Mouse (Mus musculus) midbrain, postnatal 0 days (tissue): ENCODE measurements around the gene P4ha1. TPM values are rescaled to one million over a fixed set of nuclear protein-coding genes. Genes with fewer than 3 reads are reported as not detected.

Source experiments
- ATAC-seq: fragments of 200-750 bp; cut with Nextera tagmentation; 2 replicates; pipeline ENCODE4 v1.8.0; 2017; ENCODE audit warnings: moderate number of reproducible peaks, mild to moderate bottlenecking, moderate TSS enrichment, moderate library complexity; ENCODE audit not compliant: low FRiP score
- DNase-seq: peaks from one replicate; pipeline ENCODE4 v3.0.0-alpha.2; 2015; ENCODE audit warnings: low spot score
- H3K27ac ChIP-seq: fragments of 300-500 bp; sonication (generic); 2 replicates; pipeline ENCODE4 v1.5.1; 2014; ENCODE audit warnings: low read depth, mild to moderate bottlenecking, low read length, mixed read lengths
- H3K27me3 ChIP-seq: fragments of 300-500 bp; sonication (generic); 2 replicates; pipeline ENCODE4 v1.6.1; 2014; ENCODE audit warnings: low read length, control low read depth, mixed read lengths; ENCODE audit not compliant: insufficient read depth
- H3K36me3 ChIP-seq: fragments of 300-500 bp; sonication (generic); 2 replicates; pipeline ENCODE4 v1.6.1; 2014; ENCODE audit warnings: low read length, control low read depth, mixed read lengths; ENCODE audit not compliant: insufficient read depth
- H3K4me1 ChIP-seq: fragments of 300-500 bp; sonication (generic); 2 replicates; pipeline ENCODE4 v1.6.1; 2014; ENCODE audit warnings: mild to moderate bottlenecking, control low read depth, antibody characterized with exemption, low read length, mixed read lengths; ENCODE audit not compliant: insufficient read depth
- H3K4me2 ChIP-seq: fragments of 300-500 bp; sonication (generic); 2 replicates; pipeline ENCODE4 v1.6.1; 2014; ENCODE audit warnings: low read depth, mild to moderate bottlenecking, low read length, mixed read lengths; ENCODE audit not compliant: poor library complexity, severe bottlenecking
- H3K4me3 ChIP-seq: fragments of 300-500 bp; sonication (generic); 2 replicates; pipeline ENCODE4 v1.5.1; 2014; ENCODE audit warnings: low read depth, mild to moderate bottlenecking, low read length, moderate library complexity
- H3K9ac ChIP-seq: fragments of 300-500 bp; sonication (generic); replicated peaks from 2 replicates; pipeline ENCODE4 v1.6.1; 2014; ENCODE audit warnings: mild to moderate bottlenecking, low read length, moderate library complexity, mixed read lengths; ENCODE audit not compliant: poor library complexity, severe bottlenecking
- H3K9me3 ChIP-seq: fragments of 300-500 bp; sonication (generic); 2 replicates; pipeline ENCODE4 v1.6.1; 2016; ENCODE audit warnings: low read length, control low read depth
- CTCF ChIP-seq: IDR thresholded peaks from 2 replicates; pipeline ENCODE4 v1.5.1; 2016; ENCODE audit warnings: antibody characterized with exemption, mild to moderate bottlenecking
- WGBS: fragments of 180-500 bp; shearing (Covaris S2); extraction: QIAGEN DNeasy Blood & Tissue Kit; methylation state at CpG from one replicate; pipeline ENCODE4 v1.1.7; 2014; 5-methylcytosine and 5-hydroxymethylcytosine counted together
- polyA plus RNA-seq: library from polyadenylated mRNA; unstranded; fragments of >200 nt; fragmentation: Nextera tagmentation; extraction: Ambion mirVana; gene quantifications from 2 replicates; pipeline ENCODE4 v1.2.1, GENCODE M21; 2015
- total RNA-seq: library from RNA; depleted of rRNA; stranded (reverse); fragments of >200 nt; gene quantifications from 2 replicates; pipeline ENCODE4 v1.2.3, GENCODE M21; 2014; rRNA removed

P4ha1 gene
- total RNA-seq (21.3 and 25.9 TPM in 2 replicates), polyA plus RNA-seq (12.8 and 14.2 TPM in 2 replicates)

DNA sequence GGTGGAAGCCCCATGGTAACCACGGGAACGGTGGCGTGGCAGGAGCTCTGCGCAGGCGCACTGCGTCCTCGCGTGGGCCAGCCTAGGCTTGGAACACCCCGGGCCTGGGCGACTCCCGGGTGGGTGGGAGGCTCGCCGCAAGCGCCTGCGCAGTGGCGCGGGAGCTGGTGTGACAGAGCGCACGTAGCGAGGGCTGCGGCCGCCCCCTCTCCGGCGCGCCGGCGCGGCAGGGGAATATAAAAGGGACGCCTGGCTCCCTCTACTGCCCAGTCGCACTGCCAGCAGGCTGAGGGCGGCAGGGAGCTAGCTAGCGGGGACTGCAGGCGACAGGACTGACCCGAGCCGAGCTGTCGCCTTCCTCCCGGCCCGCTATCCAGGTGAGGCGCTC lies at the start of gene P4ha1:
Gene P4ha1, plus strand, starts transcription at position 197 of the 388 bp plus-strand sequence.
- peak within 1 kb of the TSS; percentile 88 for H3K4me3 ChIP-seq
- peak within 1 kb of the TSS; percentile 91 for H3K4me2 ChIP-seq
- ATAC-seq (peak; percentile 100), DNase-seq (peak; percentile 99)
- H3K27ac ChIP-seq: peak within 1 kb of the TSS; percentile 83
- no peaks in the 10 kb centered on the region for H3K4me1 ChIP-seq
- no peaks in the 10 kb centered on the region for H3K9me3 ChIP-seq
- H3K27me3 ChIP-seq: no peaks in the 10 kb centered on the region
- peak; percentile 88 for TF ChIP-seq CTCF
- 0% methylated on average over 29 of the region's 39 CpGs for WGBS
- no peaks in the 10 kb centered on the region for H3K36me3 ChIP-seq
- peak within 1 kb of the TSS; percentile 84 for H3K9ac ChIP-seq

DNA sequence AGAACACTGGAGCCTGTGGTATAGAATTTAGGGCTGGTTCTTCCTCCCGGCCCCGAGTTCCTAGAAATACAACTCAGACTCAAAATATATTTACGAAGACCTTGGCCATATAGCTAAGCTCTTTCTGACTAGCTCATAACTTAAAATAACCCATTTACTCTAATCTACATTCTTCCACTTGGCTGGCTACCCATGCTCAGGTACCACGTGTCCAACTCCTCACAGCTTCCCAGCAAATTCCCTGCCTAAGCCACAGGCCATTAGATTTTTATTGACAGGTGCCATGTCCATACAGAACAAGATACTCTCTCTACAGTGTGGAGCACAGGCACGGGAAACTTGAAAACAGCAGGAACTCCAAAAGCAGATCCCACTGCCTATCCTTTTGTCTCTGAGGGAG lies 47.4 kb upstream of the P4ha1 start:
- Histone ChIP-seq H3K36me3 (no peaks in the 10 kb centered on the region), H3K27me3 (no peaks in the 10 kb centered on the region), H3K4me2 (no peak overlapping the region), H3K27ac (no peak overlapping the region), H3K4me3 (no peak overlapping the region), H3K4me1 (no peaks in the 10 kb centered on the region), H3K9ac (no peak overlapping the region), H3K9me3 (no peaks in the 10 kb centered on the region)
- ATAC-seq (no peak), DNase-seq (no peak)
- WGBS: 85% methylated on average over 5 of the region's 5 CpGs
- no peak for TF ChIP-seq CTCF

DNA sequence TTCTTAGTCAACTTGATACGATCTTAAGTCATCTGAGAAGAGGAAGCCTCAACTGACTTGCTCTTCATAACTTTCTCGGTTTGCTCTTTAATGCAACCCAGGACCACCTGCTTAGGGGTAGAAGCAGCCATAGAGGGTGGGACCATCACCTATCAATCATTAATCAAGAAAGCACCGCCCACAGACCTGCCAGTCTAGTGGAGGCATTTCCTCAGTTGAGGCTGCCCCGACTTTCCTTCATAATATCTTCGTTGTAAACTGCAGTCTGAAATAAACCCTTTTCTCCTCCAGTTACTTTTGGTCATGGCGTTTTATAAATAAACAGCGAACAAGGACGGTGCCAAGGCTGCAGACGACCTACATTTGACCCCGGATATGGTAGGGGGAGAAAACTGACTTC lies 46.0 kb upstream of the P4ha1 start:
- Histone ChIP-seq H3K9ac (no peak overlapping the region), H3K27me3 (no peaks in the 10 kb centered on the region), H3K9me3 (no peaks in the 10 kb centered on the region), H3K4me3 (no peak overlapping the region), H3K4me1 (no peaks in the 10 kb centered on the region), H3K36me3 (no peaks in the 10 kb centered on the region), H3K27ac (no peak overlapping the region), H3K4me2 (no peak overlapping the region)
- no peak for DNase-seq
- WGBS: 78% methylated on average over 10 of the region's 10 CpGs
- ATAC-seq: no peak
- no peak for TF ChIP-seq CTCF

DNA sequence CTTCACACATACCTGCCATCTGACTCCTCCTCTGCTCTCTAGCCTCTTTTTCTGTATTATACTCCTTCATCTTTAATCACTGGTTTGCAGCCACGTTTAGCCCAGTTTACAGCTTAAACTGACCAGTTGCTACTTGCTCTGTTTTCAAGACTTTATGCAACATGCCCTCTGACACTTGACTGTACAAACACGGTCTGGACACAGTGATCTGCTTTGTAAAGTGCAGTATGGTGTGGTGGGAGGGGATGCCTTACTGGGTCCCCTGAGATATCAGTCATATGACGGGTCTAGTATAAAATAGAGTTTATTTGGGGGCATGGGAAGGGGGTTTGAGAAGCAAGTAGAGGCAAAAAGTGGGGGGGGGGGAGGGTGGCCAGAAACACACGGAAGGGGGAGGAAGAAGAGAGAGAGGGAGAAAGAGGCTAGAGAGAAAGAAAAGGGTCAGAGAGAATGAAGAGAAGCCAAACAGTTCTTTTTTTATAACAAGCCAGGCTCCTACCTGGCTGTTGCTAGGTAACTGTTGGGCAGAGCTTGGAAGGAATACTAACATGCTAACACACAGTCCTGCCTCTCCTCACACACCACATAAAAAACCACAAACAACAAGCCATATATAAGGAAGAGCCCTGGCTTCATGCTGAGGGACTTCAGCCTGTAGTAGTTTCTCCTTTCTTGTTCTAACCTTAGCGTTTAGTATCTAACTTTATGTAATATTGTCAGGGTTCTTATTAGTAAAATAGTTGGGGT lies 45.2 kb upstream of the P4ha1 start:
- Histone ChIP-seq H3K4me2 (no peak overlapping the region), H3K9me3 (no peaks in the 10 kb centered on the region), H3K36me3 (no peaks in the 10 kb centered on the region), H3K27me3 (no peaks in the 10 kb centered on the region), H3K27ac (no peak overlapping the region), H3K4me1 (no peaks in the 10 kb centered on the region), H3K9ac (no peak overlapping the region), H3K4me3 (no peak overlapping the region)
- 50% methylated on average over 5 of the region's 5 CpGs for WGBS
- no peak for DNase-seq
- ATAC-seq: no peak; the same call in 1 of the 2 replicates
- TF ChIP-seq CTCF: no peak

DNA sequence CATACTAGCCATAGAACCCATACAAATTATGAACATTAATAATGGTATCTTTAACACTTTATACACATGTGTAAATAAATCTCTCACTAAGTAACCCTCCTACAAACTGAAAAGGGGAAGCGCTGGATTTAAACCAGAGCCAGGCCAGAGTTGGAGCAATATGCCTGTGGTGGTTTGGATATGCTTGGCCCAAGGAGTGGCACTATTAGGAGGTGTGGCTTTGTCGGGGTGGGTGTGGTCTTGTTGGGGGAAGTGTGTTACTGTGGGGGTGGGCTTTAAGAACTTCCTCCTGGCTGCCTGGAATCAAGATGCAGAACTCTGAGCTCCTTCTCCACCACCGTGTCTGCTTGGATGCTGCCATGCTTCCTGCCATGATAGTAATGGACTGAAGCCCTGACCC lies 39.9 kb upstream of the P4ha1 start:
- Histone ChIP-seq H3K4me2 (no peak overlapping the region), H3K9ac (no peak overlapping the region), H3K27me3 (no peaks in the 10 kb centered on the region), H3K4me3 (no peak overlapping the region), H3K9me3 (no peaks in the 10 kb centered on the region), H3K4me1 (no peaks in the 10 kb centered on the region), H3K27ac (no peak overlapping the region), H3K36me3 (no peaks in the 10 kb centered on the region)
- DNase-seq (no peak), ATAC-seq (no peak)
- WGBS: 79% methylated on average over 3 of the region's 3 CpGs
- no peak for TF ChIP-seq CTCF

DNA sequence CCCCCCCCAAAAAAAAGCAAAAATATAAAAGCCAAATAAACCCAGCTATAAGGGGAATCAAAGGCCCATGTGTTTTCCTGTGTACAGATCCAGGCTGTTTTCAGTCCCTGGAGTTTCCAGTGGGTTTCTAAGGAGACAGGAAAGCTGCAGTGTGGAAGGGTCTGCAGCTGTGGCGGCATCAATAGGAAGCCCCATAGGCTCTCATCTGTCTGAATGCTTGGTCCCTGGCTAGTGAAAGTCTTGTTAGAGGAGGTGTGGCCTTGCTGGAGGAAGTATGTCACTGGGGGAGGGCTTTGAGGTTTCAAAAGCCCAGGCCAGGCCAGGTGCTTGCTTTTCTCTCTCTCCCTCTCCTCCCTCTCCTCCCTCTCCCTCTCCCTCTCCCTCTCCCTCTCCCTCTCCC lies 39.3 kb upstream of the P4ha1 start:
- Histone ChIP-seq H3K4me2 (no peak overlapping the region), H3K9me3 (no peaks in the 10 kb centered on the region), H3K4me1 (no peaks in the 10 kb centered on the region), H3K27ac (no peak overlapping the region), H3K27me3 (no peaks in the 10 kb centered on the region), H3K4me3 (no peak overlapping the region), H3K36me3 (no peaks in the 10 kb centered on the region), H3K9ac (no peak overlapping the region)
- ATAC-seq: no peak
- WGBS: 45% methylated on average over 1 of the region's 1 CpGs
- TF ChIP-seq CTCF: no peak
- peak; percentile 60 for DNase-seq
